Mouse (Mus musculus) CH12.LX (cell line): ENCODE measurements around the gene Gm49337.

Experiments used
- CHD2 ChIP-seq: IDR thresholded peaks from 2 replicates; pipeline ENCODE4 v1.6.1; 2011; ENCODE audit warnings: low read length, improper control_type of control experiment
- CTCF ChIP-seq, 2 experiments: IDR thresholded peaks in 1 of 2; conservative IDR thresholded peaks in 1 of 2; 2 replicates each; pipeline ENCODE4 v1.5.1; 2011 to 2012; ENCODE audit warnings: low read depth in 2 of 2, low read length in 2 of 2, improper control_type of control experiment in 1 of 2, inconsistent platforms in 1 of 2, mild to moderate bottlenecking in 1 of 2, moderate library complexity in 1 of 2
- EP300 ChIP-seq: IDR thresholded peaks from 2 replicates; pipeline ENCODE4 v1.6.1; 2011; ENCODE audit warnings: low read length, improper control_type of control experiment
- JUN ChIP-seq: IDR thresholded peaks from 2 replicates; pipeline ENCODE4 v1.6.1; 2011; ENCODE audit warnings: low read depth, mild to moderate bottlenecking, low read length, improper control_type of control experiment, moderate library complexity; ENCODE audit not compliant: insufficient read depth
- MAZ ChIP-seq: IDR thresholded peaks from 2 replicates; pipeline ENCODE4 v1.6.1; 2012; ENCODE audit warnings: low read depth, mild to moderate bottlenecking, inconsistent platforms, low read length, improper control_type of control experiment, moderate library complexity
- NELFE ChIP-seq: IDR thresholded peaks from 2 replicates; pipeline ENCODE4 v1.6.1; 2011; ENCODE audit warnings: low read depth, low read length, improper control_type of control experiment
- SMC3 ChIP-seq: IDR thresholded peaks from 2 replicates; pipeline ENCODE4 v1.6.1; 2011; ENCODE audit warnings: low read depth, low read length, improper control_type of control experiment
- USF1 ChIP-seq: IDR thresholded peaks from 2 replicates; pipeline ENCODE4 v1.6.1; 2014; ENCODE audit warnings: low read depth, mild to moderate bottlenecking, inconsistent platforms, low read length, improper control_type of control experiment

GRCm38 (mm10) chr4:116215895-116216605 lies 42.9 kb downstream of the Gm49337 start:
- TF ChIP-seq JUN, result no peak
- no peak for TF ChIP-seq MAZ
- TF ChIP-seq CTCF (conservative IDR thresholded peaks at IDR 0.05 in 1 of 2, IDR thresholded peaks at IDR 0.05 in 1 of 2; ENCODE audit: low read depth in 2 of 2, low read length in 2 of 2), result peak in 1 of 2 experiments; percentile 23; a peak in 1 of 4 replicates
- TF ChIP-seq CHD2, result no peak
- TF ChIP-seq EP300, result no peak
- no peak for TF ChIP-seq USF1
- no peak for TF ChIP-seq SMC3
- no peak for TF ChIP-seq NELFE
